Mouse (Mus musculus): ENCODE measurements around the gene Tmc4.

- TF ChIP-seq POLR2A (IDR thresholded peaks at IDR 0.05; ENCODE audit: borderline replicate concordance, control insufficient read depth, low read depth, low read length) (no peak), CTCF (IDR thresholded peaks at IDR 0.05; ENCODE audit: control insufficient read depth, insufficient read depth, low read length) (no peak)
Observed at GRCm38 (mm10) chr7:3646188-3646587, 31.2 kb downstream of the Tmc4 start.

Data from bone marrow, adult 2 months (tissue).